Mouse (Mus musculus) v-Abl transformed pro-B cells (cell line): ENCODE data around the gene Gm17467.
"Not testable (repeated sequence)": the region's sequence is repeated elsewhere in the genome, so short reads cannot be mapped to it uniquely, and the experiment has no call there.

Experiments used
- in situ Hi-C, 2 experiments: fragments of 400-800 bp; cut with MboI; formaldehyde crosslinking; loops; one replicate each; pipeline ENCODE4 v1.15.1; 2025; ENCODE audit not compliant: unreplicated experiment in 2 of 2

Gene Gm17467

DNA sequence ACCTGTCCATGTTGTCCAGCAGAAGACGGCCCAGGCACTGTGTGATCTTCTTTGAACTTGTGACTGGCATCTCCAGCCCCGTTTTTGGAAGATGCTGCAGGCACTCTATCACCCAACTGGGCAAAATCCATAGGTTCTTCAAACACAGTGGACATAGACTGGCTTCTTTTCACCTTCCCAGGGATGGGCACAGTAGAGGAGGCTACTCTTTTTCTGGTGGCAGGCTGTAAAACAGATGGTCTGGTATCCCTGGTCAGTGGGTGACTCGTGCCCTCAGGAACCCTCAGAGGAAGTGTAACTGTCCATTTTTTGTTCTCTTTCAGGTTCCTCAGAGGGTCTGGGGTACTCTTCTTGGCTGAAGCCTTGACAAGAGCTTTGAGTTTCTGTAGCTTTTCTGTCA lies at the start of gene Gm17467:
TSS of gene Gm17467 (minus strand) at position 101 of the 400 bp plus-strand sequence.
- in situ Hi-C loops, result not testable (repeated sequence)
